Mouse (Mus musculus): Measurements from ENCODE around the gene Folr1. TPM values are rescaled to one million over a fixed set of nuclear protein-coding genes. Genes with fewer than 3 reads are reported as not detected.

Gene Folr1
- polyA plus RNA-seq, 1 experiment from 2014 or later: 0.95 TPM

- H3K4me1 ChIP-seq: peaks cover 11% of the 10 kb centered on the region; the same call in 1 of the 2 replicates
- no peaks in the 10 kb centered on the region for H3K9me3 ChIP-seq
- under 1% methylated on average over 57 of the region's 57 CpGs for WGBS
- peak; percentile 98 for ATAC-seq (ENCODE audit: borderline replicate concordance, extremely low read depth, low FRiP score, low TSS enrichment)
- peak overlapping the region; percentile 95 for H3K27ac ChIP-seq
- H3K9ac ChIP-seq: peak overlapping the region; percentile 60
- H3K36me3 ChIP-seq: peaks cover 4% of the 10 kb centered on the region; the same call in 1 of the 2 replicates
- H3K4me2 ChIP-seq: peak overlapping the region; percentile 56
- peak overlapping the region; percentile 66 for H3K4me3 ChIP-seq
- H3K27me3 ChIP-seq: no peaks in the 10 kb centered on the region
Observed at GRCm38 (mm10) chr7:101896104-101897066, 25.8 kb upstream of the Folr1 start.

- Histone ChIP-seq H3K27ac (peak overlapping the region; percentile 95), H3K9ac (peak overlapping the region; percentile 47), H3K27me3 (no peaks in the 10 kb centered on the region), H3K4me1 (peaks cover 11% of the 10 kb centered on the region; the same call in 1 of the 2 replicates), H3K36me3 (0 out of 2 replicates have a peak, but pooled peaks cover under 1% of the 10 kb centered on the region), H3K9me3 (no peaks in the 10 kb centered on the region), H3K4me3 (peak overlapping the region; percentile 66), H3K4me2 (peak overlapping the region; percentile 46)
- 37% methylated on average over 9 of the region's 9 CpGs for WGBS
- 0 out of 2 replicates have a peak, but pooled peaks have one; percentile 1 for ATAC-seq (ENCODE audit: borderline replicate concordance, extremely low read depth, low FRiP score, low TSS enrichment)
Observed at GRCm38 (mm10) chr7:101895695-101896094, 25.1 kb upstream of the Folr1 start.

GRCm38 (mm10) chr7:101888460-101888859 lies 17.9 kb upstream of the Folr1 start:
- no peak overlapping the region for H3K4me2 ChIP-seq
- no peak for ATAC-seq (ENCODE audit: borderline replicate concordance, extremely low read depth, low FRiP score, low TSS enrichment)
- WGBS: 79% methylated on average over 4 of the region's 4 CpGs
- H3K9me3 ChIP-seq: no peaks in the 10 kb centered on the region
- H3K36me3 ChIP-seq: no peaks in the 10 kb centered on the region
- H3K9ac ChIP-seq: no peak overlapping the region
- H3K4me3 ChIP-seq: no peak overlapping the region
- H3K27ac ChIP-seq: no peak overlapping the region
- no peaks in the 10 kb centered on the region for H3K4me1 ChIP-seq
- no peaks in the 10 kb centered on the region for H3K27me3 ChIP-seq

- H3K27me3 ChIP-seq: no peaks in the 10 kb centered on the region
- no peaks in the 10 kb centered on the region for H3K4me1 ChIP-seq
- H3K27ac ChIP-seq: no peak overlapping the region
- 81% methylated on average over 6 of the region's 6 CpGs for WGBS
- no peak overlapping the region for H3K9ac ChIP-seq
- H3K4me3 ChIP-seq: no peak overlapping the region
- no peak for ATAC-seq (ENCODE audit: borderline replicate concordance, extremely low read depth, low FRiP score, low TSS enrichment)
- H3K36me3 ChIP-seq: no peaks in the 10 kb centered on the region
- H3K4me2 ChIP-seq: no peak overlapping the region
- H3K9me3 ChIP-seq: no peaks in the 10 kb centered on the region
Observed at GRCm38 (mm10) chr7:101886274-101886673, 15.7 kb upstream of the Folr1 start.

- Histone ChIP-seq H3K27me3 (no peaks in the 10 kb centered on the region), H3K27ac (no peak overlapping the region), H3K4me3 (no peak overlapping the region), H3K4me2 (no peak overlapping the region), H3K4me1 (no peaks in the 10 kb centered on the region), H3K9me3 (no peaks in the 10 kb centered on the region), H3K9ac (no peak overlapping the region), H3K36me3 (no peaks in the 10 kb centered on the region)
- 93% methylated on average over 4 of the region's 4 CpGs for WGBS
- no peak for ATAC-seq (ENCODE audit: borderline replicate concordance, extremely low read depth, low FRiP score, low TSS enrichment)
Observed at GRCm38 (mm10) chr7:101884160-101884559, 13.6 kb upstream of the Folr1 start.

GRCm38 (mm10) chr7:101882413-101883154 lies 12.0 kb upstream of the Folr1 start:
- Histone ChIP-seq H3K4me1 (no peaks in the 10 kb centered on the region), H3K9ac (no peak overlapping the region), H3K27me3 (no peaks in the 10 kb centered on the region), H3K4me3 (no peak overlapping the region), H3K9me3 (no peaks in the 10 kb centered on the region), H3K27ac (no peak overlapping the region), H3K36me3 (no peaks in the 10 kb centered on the region), H3K4me2 (no peak overlapping the region)
- no peak for ATAC-seq (ENCODE audit: borderline replicate concordance, extremely low read depth, low FRiP score, low TSS enrichment)
- 66% methylated on average over 9 of the region's 9 CpGs for WGBS

GRCm38 (mm10) chr7:101880855-101881254 lies 10.3 kb upstream of the Folr1 start:
- H3K4me1 ChIP-seq: no peaks in the 10 kb centered on the region
- H3K36me3 ChIP-seq: no peaks in the 10 kb centered on the region
- 62% methylated on average over 4 of the region's 4 CpGs for WGBS
- no peak overlapping the region for H3K27ac ChIP-seq
- no peak overlapping the region for H3K9ac ChIP-seq
- H3K9me3 ChIP-seq: no peaks in the 10 kb centered on the region
- no peaks in the 10 kb centered on the region for H3K27me3 ChIP-seq
- ATAC-seq (ENCODE audit: borderline replicate concordance, extremely low read depth, low FRiP score, low TSS enrichment): no peak
- H3K4me2 ChIP-seq: no peak overlapping the region
- H3K4me3 ChIP-seq: no peak overlapping the region

- WGBS: 89% methylated on average over 1 of the region's 1 CpGs
- Histone ChIP-seq H3K4me1 (no peaks in the 10 kb centered on the region), H3K9me3 (no peaks in the 10 kb centered on the region), H3K4me2 (no peak overlapping the region), H3K4me3 (no peak overlapping the region), H3K9ac (no peak overlapping the region), H3K27me3 (no peaks in the 10 kb centered on the region), H3K36me3 (no peaks in the 10 kb centered on the region), H3K27ac (no peak overlapping the region)
- ATAC-seq (ENCODE audit: borderline replicate concordance, extremely low read depth, low FRiP score, low TSS enrichment): no peak
Observed at GRCm38 (mm10) chr7:101875978-101876377, 5.4 kb upstream of the Folr1 start.

GRCm38 (mm10) chr7:101871296-101871695 lies 708 bp upstream of the Folr1 start:
- Histone ChIP-seq H3K36me3 (no peaks in the 10 kb centered on the region), H3K27ac (no peak overlapping the region), H3K4me2 (no peak overlapping the region), H3K4me3 (no peak overlapping the region), H3K9ac (no peak overlapping the region), H3K9me3 (no peaks in the 10 kb centered on the region), H3K27me3 (no peaks in the 10 kb centered on the region), H3K4me1 (no peaks in the 10 kb centered on the region)
- ATAC-seq (ENCODE audit: borderline replicate concordance, extremely low read depth, low FRiP score, low TSS enrichment): no peak
- WGBS: 51% methylated on average over 3 of the region's 3 CpGs

- Histone ChIP-seq H3K4me2 (no peak overlapping the region), H3K9me3 (no peaks in the 10 kb centered on the region), H3K36me3 (no peaks in the 10 kb centered on the region), H3K27ac (no peak overlapping the region), H3K4me3 (no peak overlapping the region), H3K4me1 (no peaks in the 10 kb centered on the region), H3K9ac (no peak overlapping the region), H3K27me3 (no peaks in the 10 kb centered on the region)
- ATAC-seq (ENCODE audit: borderline replicate concordance, extremely low read depth, low FRiP score, low TSS enrichment): no peak
- WGBS: 70% methylated on average over 7 of the region's 7 CpGs
Observed at GRCm38 (mm10) chr7:101869163-101869500, 1.5 kb downstream of the Folr1 start.

GRCm38 (mm10) chr7:101868241-101869162 lies 2.1 kb downstream of the Folr1 start:
- no peaks in the 10 kb centered on the region for H3K9me3 ChIP-seq
- no peak overlapping the region for H3K27ac ChIP-seq
- no peak overlapping the region for H3K4me3 ChIP-seq
- H3K4me2 ChIP-seq: no peak overlapping the region
- H3K9ac ChIP-seq: no peak overlapping the region
- no peaks in the 10 kb centered on the region for H3K36me3 ChIP-seq
- no peak for ATAC-seq (ENCODE audit: borderline replicate concordance, extremely low read depth, low FRiP score, low TSS enrichment)
- H3K27me3 ChIP-seq: no peaks in the 10 kb centered on the region
- H3K4me1 ChIP-seq: no peaks in the 10 kb centered on the region
- WGBS: 61% methylated on average over 13 of the region's 13 CpGs
